Mouse (Mus musculus) forebrain, embryonic 14.5 days (tissue): ENCODE results near the gene Tagap. TPM values are rescaled to one million over a fixed set of nuclear protein-coding genes. Genes with fewer than 3 reads are reported as not detected.

Source experiments
- polyA plus RNA-seq: library from polyadenylated mRNA; unstranded; fragments of >200 nt; fragmentation: Nextera tagmentation; extraction: Ambion mirVana; gene quantifications from 2 replicates; pipeline ENCODE4 v1.2.1, GENCODE M21; 2014

Tagap gene
- polyA plus RNA-seq, 1 experiment from 2014 or later: 0.22 TPM

Other genes starting within 250 kb of the Tagap start
- gene Fndc1, start 98.7 kb upstream of the Tagap start, polyA plus RNA-seq: 1.5 and 2.7 TPM in 2 replicates
- gene Rsph3a, start 19.6 kb downstream of the Tagap start, polyA plus RNA-seq: 73.8 and 87.7 TPM in 2 replicates
- gene Gm49673, start 221.8 kb downstream of the Tagap start, polyA plus RNA-seq: 0.22 TPM in 1 of 2 replicates, not detected in the other
- 15.0 and 15.3 TPM in 2 replicates for gene Rnaset2a, start 222.1 kb downstream of the Tagap start, polyA plus RNA-seq
- 28.3 and 35.8 TPM in 2 replicates for gene Fgfr1op, start 239.5 kb downstream of the Tagap start, polyA plus RNA-seq